Mouse (Mus musculus) c-Kit-positive CD71-negative TER-119-negative erythroid progenitor cells, embryonic 14.5 days (primary cell): ENCODE results near the gene Prkca.

Source experiments
- DNase-seq: peaks from one replicate; pipeline ENCODE4 v3.0.0-alpha.2; 2013; ENCODE audit warnings: low read depth

Prkca gene

GRCm38 (mm10) chr11:108260775-108261517, 82.8 kb downstream of the Prkca start:
- no peak for DNase-seq

DNA sequence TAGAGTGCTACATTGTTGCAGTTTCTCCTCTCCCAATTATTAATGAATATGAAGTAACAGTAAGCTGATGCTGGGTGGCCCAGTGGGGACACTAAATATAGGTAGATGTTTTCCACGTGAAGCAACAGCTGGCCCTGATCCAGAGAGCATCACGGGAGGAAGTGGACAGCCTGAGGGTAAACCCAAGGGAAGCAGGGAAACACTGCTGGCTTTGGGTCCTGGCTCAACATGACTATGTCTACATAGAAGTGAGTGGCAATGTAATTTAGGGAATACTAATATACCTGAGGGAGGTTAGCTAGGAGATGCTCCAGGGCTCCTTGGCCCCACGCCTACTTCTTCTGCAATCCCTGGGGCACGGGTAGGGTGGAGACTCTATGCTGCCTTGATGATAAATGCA, 84.3 kb downstream of the Prkca start:
- DNase-seq: no peak

DNA sequence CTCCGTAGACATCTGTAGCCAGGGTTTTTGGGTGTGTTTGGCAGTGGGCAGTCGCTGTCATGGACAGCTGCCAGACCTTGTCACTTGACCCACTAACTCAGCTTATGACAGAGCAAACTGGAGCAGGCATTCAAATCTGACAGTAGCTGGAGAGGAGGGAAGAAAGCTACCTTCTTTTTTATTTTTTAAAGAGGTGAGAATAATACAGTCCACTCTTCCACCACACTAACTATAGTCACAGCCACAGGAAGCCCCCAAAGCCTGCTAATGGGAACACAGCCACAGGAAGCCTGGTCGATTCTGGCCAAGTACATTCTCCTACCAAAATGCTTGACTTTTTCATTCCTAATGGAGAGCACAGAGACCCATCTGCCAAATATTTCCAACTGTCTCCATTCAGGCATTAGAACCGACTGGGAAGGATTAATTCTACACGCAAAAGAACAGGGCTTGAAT, 84.9 kb downstream of the Prkca start:
- no peak for DNase-seq

GRCm38 (mm10) chr11:108257921-108258320, 85.8 kb downstream of the Prkca start:
- DNase-seq: no peak

GRCm38 (mm10) chr11:108254681-108255080, 89.0 kb downstream of the Prkca start:
- no peak for DNase-seq

- DNase-seq: no peak
Measured at GRCm38 (mm10) chr11:108251924-108252775, 91.6 kb downstream of the Prkca start.

GRCm38 (mm10) chr11:108250829-108251637, 92.7 kb downstream of the Prkca start:
- no peak for DNase-seq

DNA sequence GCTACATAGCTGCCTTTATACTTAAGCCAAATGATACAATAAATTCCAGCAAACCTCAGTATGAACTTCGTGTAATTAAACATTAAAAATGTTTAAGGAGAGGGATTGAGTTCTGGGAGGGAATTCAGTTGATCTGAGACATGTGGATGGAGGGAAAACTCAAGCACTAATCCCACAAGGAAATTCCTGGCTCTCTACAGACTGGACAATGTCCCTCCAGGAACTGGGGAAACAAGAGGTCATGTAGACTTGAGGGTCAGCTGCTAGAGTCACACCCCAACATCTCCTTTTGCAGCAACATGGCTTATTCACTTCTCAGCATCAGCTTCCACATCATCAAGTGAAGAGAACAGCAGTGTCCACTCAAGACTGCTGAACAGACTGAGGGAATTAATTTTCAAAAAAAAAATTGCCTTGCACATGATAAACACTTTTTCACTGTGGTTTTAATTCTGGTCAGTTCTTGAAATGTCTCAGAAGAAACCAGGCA, 93.5 kb downstream of the Prkca start:
- DNase-seq: no peak

DNA sequence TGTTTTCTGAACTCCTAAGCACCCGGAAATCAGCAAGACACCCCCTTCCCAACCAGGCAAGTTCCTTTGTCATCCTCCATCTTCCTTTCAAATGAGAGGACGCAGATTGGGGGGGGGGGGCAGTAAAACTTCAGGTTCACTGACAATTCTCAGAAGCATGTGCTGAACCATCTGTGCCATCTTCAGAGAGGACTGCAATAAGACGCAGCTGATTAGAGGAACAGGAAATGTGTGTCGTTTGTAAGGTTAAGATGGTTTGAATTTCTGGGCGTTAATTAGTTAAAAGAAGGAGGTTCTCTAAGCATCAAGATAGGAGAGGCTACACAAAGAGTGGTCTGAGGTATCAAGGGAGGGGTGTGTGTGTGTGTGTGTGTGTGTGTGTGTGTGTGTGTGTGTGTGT, 94.2 kb downstream of the Prkca start:
- no peak for DNase-seq

- no peak for DNase-seq
Measured at GRCm38 (mm10) chr11:108249047-108249403, 94.7 kb downstream of the Prkca start.

- DNase-seq: no peak
Measured at GRCm38 (mm10) chr11:108248218-108249046, 95.3 kb downstream of the Prkca start.

GRCm38 (mm10) chr11:108247121-108247863, 96.4 kb downstream of the Prkca start:
- DNase-seq: no peak

GRCm38 (mm10) chr11:108246267-108246702, 97.4 kb downstream of the Prkca start:
- DNase-seq: peak; percentile 39

GRCm38 (mm10) chr11:108244241-108244640, 99.5 kb downstream of the Prkca start:
- DNase-seq: no peak

DNA sequence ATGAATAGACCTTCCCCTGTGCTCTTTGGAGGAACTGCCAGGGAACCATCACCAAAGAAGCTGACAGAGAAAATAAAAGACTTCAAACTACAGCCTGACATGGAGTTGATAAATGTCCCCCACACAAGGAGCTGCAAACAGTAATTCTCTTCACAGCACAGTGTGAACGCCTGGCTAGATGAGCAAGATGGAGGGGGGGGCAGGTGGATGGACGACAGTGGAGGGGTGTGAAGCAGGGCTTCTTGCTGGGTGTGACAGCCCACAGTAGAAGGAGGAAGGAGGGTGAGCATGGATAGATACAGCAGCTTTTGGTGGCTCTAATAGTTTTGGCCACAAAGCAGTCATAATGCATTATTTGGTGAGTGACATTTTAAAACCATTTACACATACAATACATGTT, 100.1 kb downstream of the Prkca start:
- no peak for DNase-seq

DNA sequence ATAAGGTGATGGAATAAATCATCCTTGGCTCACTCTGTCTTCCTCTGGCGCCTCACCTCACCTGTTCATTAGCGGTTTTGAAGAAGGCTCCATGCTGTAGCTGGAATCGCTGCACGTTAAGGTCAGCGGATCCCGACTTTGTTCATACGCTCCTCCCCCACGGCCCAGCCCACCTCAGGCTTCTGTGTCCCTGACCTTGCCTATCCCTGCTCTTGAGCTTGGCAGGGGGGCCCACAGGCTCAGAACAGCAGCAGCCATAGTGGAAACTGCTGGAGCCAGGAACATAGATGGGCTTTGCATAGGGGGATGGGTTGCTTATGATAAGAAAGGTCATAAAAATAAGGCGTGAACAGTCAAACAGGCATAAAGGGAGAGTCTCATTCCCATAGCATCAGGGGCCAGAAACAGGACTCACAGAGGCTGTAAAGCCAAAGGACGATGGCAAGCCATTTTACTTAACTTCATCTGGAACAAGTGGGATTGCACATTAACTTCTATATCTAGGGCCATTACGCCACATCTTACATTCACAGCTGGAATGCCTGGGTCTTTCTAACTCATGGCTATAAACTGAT, 102.7 kb downstream of the Prkca start:
- no peak for DNase-seq

DNA sequence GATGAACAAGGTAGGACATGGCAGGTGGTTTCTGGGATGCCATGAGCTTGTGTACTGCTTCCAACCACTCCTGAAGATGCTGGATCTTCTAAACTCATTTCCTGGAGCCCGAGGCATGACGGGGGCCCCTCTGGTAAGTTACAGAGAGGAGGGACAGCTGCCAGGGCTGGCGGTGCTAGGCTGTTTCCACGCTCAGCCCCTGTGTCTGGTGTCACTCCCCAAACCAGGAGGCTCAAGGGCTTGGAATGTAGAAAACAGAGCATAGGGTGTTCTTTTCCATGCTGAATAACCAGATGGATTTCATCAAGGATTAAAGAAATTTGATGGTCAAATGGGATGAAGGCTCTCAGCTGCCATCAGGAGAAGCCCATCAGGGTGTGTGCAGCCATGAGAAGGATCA, 104.6 kb downstream of the Prkca start:
- no peak for DNase-seq

GRCm38 (mm10) chr11:108236754-108237428, 106.8 kb downstream of the Prkca start:
- DNase-seq: no peak

DNA sequence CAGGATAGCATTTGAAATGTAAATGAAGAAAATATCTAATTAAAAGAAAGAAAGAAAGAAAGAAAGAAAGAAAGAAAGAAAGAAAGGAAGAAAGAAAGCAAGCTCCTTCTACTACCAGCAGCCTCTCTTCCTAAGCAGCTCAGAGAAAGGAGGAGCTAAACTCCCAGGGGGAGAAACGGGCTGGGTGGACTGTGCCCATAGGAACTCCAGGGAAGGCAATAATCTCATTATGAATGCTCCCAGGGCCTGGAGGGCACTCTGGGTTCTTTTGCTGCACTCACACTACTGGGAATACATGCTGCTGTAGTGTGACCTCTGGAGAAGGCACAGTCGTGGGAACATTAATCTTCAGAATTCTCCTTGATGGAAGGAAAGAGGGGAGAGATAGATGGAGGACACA, 107.5 kb downstream of the Prkca start:
- no peak for DNase-seq
